In genomic region chrX:12116128-12116527, GRCm38 (mm10) we compare ENCODE assay signal across 10 mouse cellular contexts. TPM values are rescaled to one million over a fixed set of nuclear protein-coding genes. Genes with fewer than 3 reads are reported as not detected.
DNase-seq lines count a peak whose midpoint lies in the region; ATAC-seq and TF ChIP-seq lines count a peak whose summit lies in the region.
"Had no signal": no experiment of that assay in that cellular context is flagged by ENCODE, and none has a peak within 500 bp of the region (broad histone marks: within the 10 kb centered on the region; RNA-seq: fewer than 3 reads in every experiment).

No protein-coding gene starts in this region.

- 20% methylated on average over 7 of the region's 7 CpGs for WGBS in heart, embryonic 16.5 days

- peak overlapping the region; percentile 21; the same call in 1 of the 2 replicates for H3K9ac ChIP-seq in heart, embryonic 16.5 days (ENCODE audit: low read length)

- peaks cover 13% of the 10 kb centered on the region; the same call in 1 of the 2 replicates for H3K4me1 ChIP-seq in heart, embryonic 16.5 days (ENCODE audit: control insufficient read depth, insufficient read depth, low read length)

- H3ac ChIP-seq in myocyte (ENCODE audit: control insufficient read depth, insufficient read length), result no peak overlapping the region

- 0 out of 2 replicates have a peak overlapping the region, but pooled peaks have one; percentile 10 for H3K4me3 ChIP-seq in heart, embryonic 16.5 days (ENCODE audit: low read length)
- no peak overlapping the region for H3K4me3 ChIP-seq in myocyte

- H3K79me2 ChIP-seq in myocyte (ENCODE audit: control insufficient read depth, insufficient read depth), result peaks cover 8% of the 10 kb centered on the region

- peak overlapping the region; percentile 30; the same call in 1 of the 2 replicates for H3K4me2 ChIP-seq in heart, embryonic 16.5 days (ENCODE audit: low read depth, low read length)
- H3K4me2 ChIP-seq in myocyte (ENCODE audit: low read depth), result peak overlapping the region; percentile 41

- TF ChIP-seq POLR2A in myocyte (IDR thresholded peaks at IDR 0.05; ENCODE audit: insufficient read length, low read depth), result no peak

- no peaks in the 10 kb centered on the region for H3K36me3 ChIP-seq in heart, embryonic 16.5 days (ENCODE audit: control insufficient read depth, insufficient read depth)
- no peaks in the 10 kb centered on the region for H3K36me3 ChIP-seq in myocyte (ENCODE audit: control insufficient read depth, insufficient read depth)

- peak overlapping the region; percentile 74 for H3K27ac ChIP-seq in heart, embryonic 16.5 days (ENCODE audit: low read length)

- peak; percentile 77 for ATAC-seq in heart, embryonic 16.5 days (replicated peaks; ENCODE audit: extremely low read depth, insufficient read depth, low FRiP score)
- no peak for ATAC-seq in megakaryocyte-erythroid progenitor cell, adult 5-6 weeks (replicated peaks; ENCODE audit: low FRiP score, low TSS enrichment, poor library complexity, severe bottlenecking)
- no peak for ATAC-seq in erythroblast, adult 5-6 weeks (replicated peaks; ENCODE audit: low FRiP score, poor library complexity, severe bottlenecking)
- ATAC-seq: intestine, embryonic 16.5 days had no signal

- 0 out of 2 replicates have a peak, but pooled peaks cover 2% of the 10 kb centered on the region for H3K27me3 ChIP-seq in heart, embryonic 16.5 days (ENCODE audit: control insufficient read depth, insufficient read depth, low read length)
- no peaks in the 10 kb centered on the region for H3K27me3 ChIP-seq in myocyte (ENCODE audit: control insufficient read depth, insufficient read depth, insufficient read length)

- no peaks in the 10 kb centered on the region for H3K9me3 ChIP-seq in heart, embryonic 16.5 days (replicated peaks; ENCODE audit: control insufficient read depth, low read length)

- peak; percentile 16 for DNase-seq in kidney, postnatal 10 days
- DNase-seq in kidney, adult 18-20 months, result no peak
- DNase-seq in T-cell, adult 2 months (ENCODE audit: low spot score), result peak; percentile 27
- DNase-seq: adrenal gland, adult 2 months; layer of hippocampus, adult 9-11 months had no signal

TF ChIP-seq in myocyte, 11 proteins besides CTCF, POLR2A, EP300 and RAD21:
- TF ChIP-seq MYOG (IDR thresholded peaks at IDR 0.05; ENCODE audit: control insufficient read depth in 1 of 3, insufficient read depth in 1 of 3, insufficient read length in 2 of 3, low read depth in 2 of 3) (no peak), TCF12 (IDR thresholded peaks at IDR 0.05; ENCODE audit: insufficient read depth, poor library complexity, severe bottlenecking) (no peak), E2F4 (IDR thresholded peaks at IDR 0.05; ENCODE audit: insufficient read depth) (peak; percentile 48), MYOD1 (IDR thresholded peaks at IDR 0.05; ENCODE audit: control insufficient read depth in 1 of 3, insufficient read length in 2 of 3, low read depth in 2 of 3) (no peak)

RNA-seq across cellular contexts. Expression of gene Bcor, which starts 44.0 kb away (rescaled TPM):
- 11.5 and 13.5 TPM in 2 replicates for polyA plus RNA-seq in heart, embryonic 16.5 days (2015; fragmentation: Nextera tagmentation; extraction: Ambion mirVana)
- polyA plus RNA-seq in myocyte (2012; fragmentation: generic; extraction: Trizol), result 12.1 TPM
- total RNA-seq in megakaryocyte-erythroid progenitor cell, adult 5-6 weeks (2014; fragmentation: Nextera tagmentation), result 35.6 and 39.2 TPM in 2 replicates
- total RNA-seq in megakaryocyte-erythroid progenitor cell, adult 5-6 weeks (2017), result 27.5 and 28.9 TPM in 2 replicates
- 11.0 and 11.9 TPM in 2 replicates for total RNA-seq in erythroblast, adult 5-6 weeks (2015; ENCODE audit: low replicate concordance)
- 8.7 and 9.8 TPM in 2 replicates for total RNA-seq in erythroblast, adult 5-6 weeks (2017; ENCODE audit: low replicate concordance)
